Mouse (Mus musculus) CH12.LX (cell line): Measurements from ENCODE around the gene Dqx1. TPM values are rescaled to one million over a fixed set of nuclear protein-coding genes. Genes with fewer than 3 reads are reported as not detected.

ENCODE experiments used
- DNase-seq: peaks from one replicate; pipeline ENCODE4 v3.0.0-alpha.2; 2013; ENCODE audit errors: extremely low read depth
- H3K27ac ChIP-seq: 2 replicates; pipeline ENCODE4 v1.5.1; 2012; ENCODE audit warnings: low read depth, mild to moderate bottlenecking, control low read depth, moderate library complexity; ENCODE audit not compliant: insufficient read depth
- H3K27me3 ChIP-seq: replicated peaks from 2 replicates; pipeline ENCODE3; 2012; ENCODE audit warnings: inconsistent platforms
- H3K36me3 ChIP-seq, 2 experiments: replicated peaks in 1 of 2; 2 replicates each; pipeline versions ENCODE3 to v1.6.1; 2012; ENCODE audit warnings: inconsistent platforms in 1 of 2, low read length in 1 of 2, mild to moderate bottlenecking in 1 of 2, mixed read lengths in 1 of 2, moderate library complexity in 1 of 2; ENCODE audit not compliant: control insufficient read depth in 1 of 2, insufficient read depth in 1 of 2
- H3K4me1 ChIP-seq, 2 experiments: 2 replicates each; pipeline ENCODE4 v1.6.1; 2012; ENCODE audit warnings: inconsistent platforms in 1 of 2, moderate library complexity in 1 of 2; ENCODE audit not compliant: insufficient read depth in 2 of 2, control insufficient read depth in 1 of 2
- H3K4me2 ChIP-seq: 2 replicates; pipeline ENCODE4 v1.6.1; 2012; ENCODE audit warnings: low read depth, mild to moderate bottlenecking, control low read depth; ENCODE audit not compliant: poor library complexity, insufficient read depth, severe bottlenecking
- H3K4me3 ChIP-seq, 3 experiments: fragments of 150-350 bp in 1 of 3; sonication (generic) in 1 of 3; replicated peaks in 1 of 3; 2 replicates each; pipeline versions ENCODE3 to v1.5.1; 2011 to 2012; ENCODE audit warnings: low read depth in 2 of 3, low read length in 2 of 3, mild to moderate bottlenecking in 2 of 3, moderate library complexity in 2 of 3, control low read depth in 1 of 3, improper control_type of control experiment in 1 of 3, inconsistent platforms in 1 of 3, mixed read lengths in 1 of 3; ENCODE audit not compliant: poor library complexity in 1 of 3
- H3K79me2 ChIP-seq: replicated peaks from 2 replicates; pipeline ENCODE4 v1.6.1; 2012; ENCODE audit warnings: mild to moderate bottlenecking, moderate library complexity; ENCODE audit not compliant: control insufficient read depth, poor library complexity, insufficient read depth, severe bottlenecking; ENCODE audit errors: extremely low read depth
- H3K9ac ChIP-seq: 2 replicates; pipeline ENCODE4 v1.6.1; 2012; ENCODE audit warnings: low read depth, mild to moderate bottlenecking, control low read depth, moderate library complexity; ENCODE audit not compliant: insufficient read depth
- H3K9me3 ChIP-seq: replicated peaks from 2 replicates; pipeline ENCODE3; 2012; ENCODE audit warnings: low read length, inconsistent platforms, mixed read lengths
- BHLHE40 ChIP-seq: IDR thresholded peaks from 2 replicates; pipeline ENCODE4 v1.6.1; 2011; ENCODE audit warnings: mild to moderate bottlenecking, low read depth, low read length, improper control_type of control experiment
- CHD1 ChIP-seq: IDR thresholded peaks from 2 replicates; pipeline ENCODE4 v1.6.1; 2012; ENCODE audit warnings: low read depth, low read length, improper control_type of control experiment, inconsistent platforms
- CTCF ChIP-seq, 2 experiments: IDR thresholded peaks in 1 of 2; conservative IDR thresholded peaks in 1 of 2; 2 replicates each; pipeline ENCODE4 v1.5.1; 2011 to 2012; ENCODE audit warnings: low read depth in 2 of 2, low read length in 2 of 2, improper control_type of control experiment in 1 of 2, inconsistent platforms in 1 of 2, mild to moderate bottlenecking in 1 of 2, moderate library complexity in 1 of 2
- GABPA ChIP-seq: IDR thresholded peaks from 2 replicates; pipeline ENCODE4 v1.6.1; 2012; ENCODE audit warnings: low read depth, low read length, improper control_type of control experiment, inconsistent platforms; ENCODE audit not compliant: insufficient replicate concordance
- IRF4 ChIP-seq: IDR thresholded peaks from 2 replicates; pipeline ENCODE4 v1.6.1; 2014; ENCODE audit warnings: low read depth, mild to moderate bottlenecking, inconsistent platforms, low read length, improper control_type of control experiment
- JUND ChIP-seq: conservative IDR thresholded peaks from 2 replicates; pipeline ENCODE4 v1.6.1; 2011; ENCODE audit warnings: low read depth, low read length, improper control_type of control experiment
- KAT2A ChIP-seq: IDR thresholded peaks from 2 replicates; pipeline ENCODE4 v1.6.1; 2012; ENCODE audit warnings: low read length, improper control_type of control experiment, inconsistent platforms; ENCODE audit not compliant: insufficient replicate concordance
- MAZ ChIP-seq: IDR thresholded peaks from 2 replicates; pipeline ENCODE4 v1.6.1; 2012; ENCODE audit warnings: low read depth, mild to moderate bottlenecking, inconsistent platforms, low read length, improper control_type of control experiment, moderate library complexity
- MEF2A ChIP-seq: IDR thresholded peaks from 2 replicates; pipeline ENCODE4 v1.6.1; 2014; ENCODE audit warnings: low read depth, mild to moderate bottlenecking, inconsistent platforms, low read length, improper control_type of control experiment, borderline replicate concordance
- MXI1 ChIP-seq: IDR thresholded peaks from 2 replicates; pipeline ENCODE4 v1.6.1; 2011; ENCODE audit warnings: mild to moderate bottlenecking, low read depth, low read length, improper control_type of control experiment
- PAX5 ChIP-seq: IDR thresholded peaks from 2 replicates; pipeline ENCODE4 v1.6.1; 2012; ENCODE audit warnings: low read length, inconsistent platforms, mixed read lengths
- POLR2AphosphoS2 ChIP-seq: IDR thresholded peaks from 2 replicates; pipeline ENCODE4 v1.6.1; 2011; ENCODE audit warnings: low read depth, low read length, improper control_type of control experiment
- RAD21 ChIP-seq: IDR thresholded peaks from 2 replicates; pipeline ENCODE4 v1.6.1; 2011; ENCODE audit warnings: low read depth, mild to moderate bottlenecking, low read length, improper control_type of control experiment, moderate library complexity
- TCF12 ChIP-seq: IDR thresholded peaks from 2 replicates; pipeline ENCODE4 v1.6.1; 2014; ENCODE audit warnings: low read depth, mild to moderate bottlenecking, inconsistent platforms, low read length, improper control_type of control experiment
- ZMIZ1 ChIP-seq: IDR thresholded peaks from 2 replicates; pipeline ENCODE4 v1.6.1; 2012; ENCODE audit warnings: low read depth, mild to moderate bottlenecking, inconsistent platforms, low read length, improper control_type of control experiment
- ZNF384 ChIP-seq: IDR thresholded peaks from 2 replicates; pipeline ENCODE4 v1.6.1; 2012; ENCODE audit warnings: low read depth, low read length, improper control_type of control experiment, inconsistent platforms
- dilution Hi-C: fragments of 300-500 bp; cut with MboI; formaldehyde crosslinking; loops from 2 replicates; pipeline ENCODE4 v1.14.3; 2020; ENCODE audit warnings: low sequenced_read_pairs; ENCODE audit not compliant: extremely low pct_unique_long_range_greater_than_20kb, extremely low pct_ligation_motif_present
- in situ Hi-C: fragments of 300-500 bp; cut with MboI; formaldehyde crosslinking; loops from 3 replicates; pipeline ENCODE4 v1.14.3; 2019; ENCODE audit warnings: low sequenced_read_pairs, low pct_ligation_motif_present, low pct_unique_long_range_greater_than_20kb, mixed read lengths
- polyA plus RNA-seq: library from polyadenylated mRNA; unstranded; fragments of >175 nt; gene quantifications from 2 replicates; pipeline ENCODE4 v1.2.1, GENCODE M21; 2012; ENCODE audit warnings: low read depth; ENCODE audit not compliant: insufficient read length
- total RNA-seq, 2 experiments: library from RNA; depleted of rRNA; stranded (reverse); fragments of 300-350 nt in 1 of 2; fragments of >200 nt in 1 of 2; gene quantifications; 2 replicates each; pipeline ENCODE4 v1.2.3; 2012 to 2014

Dqx1 gene
- total and polyA plus RNA-seq, 3 experiments, result 1.3 to 2.9 (median 2.2) TPM

GRCm38 (mm10) chr6:83071220-83071619, 13.6 kb downstream of the Dqx1 start:
- no peaks in the 10 kb centered on the region for H3K79me2 ChIP-seq
- DNase-seq, result no peak
- H3K27me3 ChIP-seq, result no peaks in the 10 kb centered on the region
- H3K9me3 ChIP-seq, result peaks cover 33% of the 10 kb centered on the region
- peaks cover 0 to 15% of the 10 kb centered on the region in 2 experiments for H3K36me3 ChIP-seq
- TF ChIP-seq JUND, result no peak
- no peak for TF ChIP-seq KAT2A
- TF ChIP-seq IRF4, result no peak
- no peak for TF ChIP-seq BHLHE40
- no peak for TF ChIP-seq ZNF384
- no peak for TF ChIP-seq MEF2A
- no peak for TF ChIP-seq POLR2AphosphoS2
- TF ChIP-seq, all 38 proteins: peak for 0
- H3K4me3 ChIP-seq, result no peak overlapping the region
- dilution Hi-C loops (no loop called here), in situ Hi-C loops (no loop called here)
- no peaks in the 10 kb centered on the region for H3K4me1 ChIP-seq
- no peak overlapping the region for H3K9ac ChIP-seq
- H3K4me2 ChIP-seq, result no peak overlapping the region
- no peak overlapping the region for H3K27ac ChIP-seq

GRCm38 (mm10) chr6:83074979-83075378, 17.3 kb downstream of the Dqx1 start:
- dilution Hi-C loops, result no loop called here
- Histone ChIP-seq H3K9ac (no peak overlapping the region), H3K4me1 (peaks cover 3 to 19% of the 10 kb centered on the region in 2 experiments; a peak in 3 of 4 replicates), H3K4me2 (no peak overlapping the region), H3K9me3 (peaks cover 16% of the 10 kb centered on the region), H3K27me3 (peaks cover 3% of the 10 kb centered on the region), H3K27ac (no peak overlapping the region), H3K36me3 (peaks cover 2 to 6% of the 10 kb centered on the region in 2 experiments), H3K79me2 (no peaks in the 10 kb centered on the region), H3K4me3 (no peak overlapping the region)
- in situ Hi-C loops, result no loop called here
- no peak for DNase-seq
- TF ChIP-seq CTCF (conservative IDR thresholded peaks at IDR 0.05 in 1 of 2, IDR thresholded peaks at IDR 0.05 in 1 of 2; ENCODE audit: low read depth in 2 of 2, low read length in 2 of 2) (peak in 1 of 2 experiments; percentile 55; a peak in 2 of 4 replicates), GABPA (no peak), RAD21 (peak; percentile 39), CHD1 (no peak)

GRCm38 (mm10) chr6:83077630-83078323, 20.1 kb downstream of the Dqx1 start, which contains the start of gene Pcgf1:
Pcgf1 (plus strand) TSS chr6:83077869.
- Histone ChIP-seq H3K9me3 (no peaks in the 10 kb centered on the region), H3K36me3 (peaks cover 11 to 29% of the 10 kb centered on the region in 2 experiments), H3K79me2 (no peaks in the 10 kb centered on the region), H3K27ac (peak within 1 kb of the TSS; percentile 87), H3K9ac (peak within 1 kb of the TSS; percentile 81), H3K4me1 (peaks cover 3 to 19% of the 10 kb centered on the region in 2 experiments; a peak in 3 of 4 replicates), H3K4me2 (peak within 1 kb of the TSS; percentile 68), H3K4me3 (peak within 1 kb of the TSS; percentile 84 to 89 (median 84)), H3K27me3 (peaks cover 3% of the 10 kb centered on the region)
- peak; percentile 41 for DNase-seq
- in situ Hi-C loops (no loop called here), dilution Hi-C loops (no loop called here)
- TF ChIP-seq PAX5 (no peak), ZMIZ1 (no peak), BHLHE40 (peak; percentile 43), MXI1 (peak; percentile 95; the same call in 1 of the 2 replicates), TCF12 (peak; percentile 12; the same call in 1 of the 2 replicates), MAZ (peak; percentile 62; the same call in 1 of the 2 replicates)
